Mouse (Mus musculus) hindbrain, embryonic 12.5 days (tissue): ENCODE measurements at regions not wholly inside any gene's neighbourhood (a gene's known extent, or its start where the extent isn't known, plus 50 kb on each side); places are given as distances from the start of the nearest gene placed in this dataset.

ENCODE experiments used
- ATAC-seq: fragments of 200-750 bp; cut with Nextera tagmentation; 2 replicates; pipeline ENCODE4 v1.8.0; 2017; ENCODE audit warnings: moderate TSS enrichment; ENCODE audit not compliant: low FRiP score
- H3K27ac ChIP-seq: fragments of 300-500 bp; sonication (generic); 2 replicates; pipeline ENCODE4 v1.5.1; 2016; ENCODE audit warnings: mild to moderate bottlenecking
- H3K27me3 ChIP-seq: fragments of 300-500 bp; sonication (generic); 2 replicates; pipeline ENCODE4 v1.6.1; 2016; ENCODE audit warnings: mild to moderate bottlenecking
- H3K36me3 ChIP-seq: fragments of 300-500 bp; sonication (generic); 2 replicates; pipeline ENCODE4 v1.6.1; 2016; ENCODE audit warnings: mild to moderate bottlenecking
- H3K4me1 ChIP-seq: fragments of 300-500 bp; sonication (generic); 2 replicates; pipeline ENCODE4 v1.6.1; 2016
- H3K4me2 ChIP-seq: fragments of 300-500 bp; sonication (generic); replicated peaks from 2 replicates; pipeline ENCODE4 v1.6.1; 2016; ENCODE audit warnings: mild to moderate bottlenecking
- H3K4me3 ChIP-seq: fragments of 300-500 bp; sonication (generic); 2 replicates; pipeline ENCODE4 v1.5.1; 2016; ENCODE audit warnings: mild to moderate bottlenecking
- H3K9ac ChIP-seq: fragments of 300-500 bp; sonication (generic); 2 replicates; pipeline ENCODE4 v1.6.1; 2016; ENCODE audit warnings: mild to moderate bottlenecking, moderate library complexity
- H3K9me3 ChIP-seq: fragments of 300-500 bp; sonication (generic); replicated peaks from 2 replicates; pipeline ENCODE4 v1.6.1; 2016; ENCODE audit warnings: mild to moderate bottlenecking
- WGBS: fragments of 180-500 bp; shearing (Covaris S2); methylation state at CpG from one replicate; pipeline ENCODE4 v1.1.7; 2016; 5-methylcytosine and 5-hydroxymethylcytosine counted together

- H3K4me1 ChIP-seq = no peaks in the 10 kb centered on the region
- ATAC-seq = no peak
- 90% methylated on average over 5 of the region's 5 CpGs for WGBS
- H3K9me3 ChIP-seq = no peaks in the 10 kb centered on the region
- H3K4me3 ChIP-seq = no peak overlapping the region
- no peak overlapping the region for H3K27ac ChIP-seq
- H3K9ac ChIP-seq = no peak overlapping the region
- H3K36me3 ChIP-seq = no peaks in the 10 kb centered on the region
- H3K27me3 ChIP-seq = no peaks in the 10 kb centered on the region
- H3K4me2 ChIP-seq = no peak overlapping the region
Measured at GRCm38 (mm10) chr15:50942429-50942828, 2942.3 kb upstream of the Gm7489 start.

- no peak for ATAC-seq
- Histone ChIP-seq H3K4me3 (no peak overlapping the region), H3K27ac (no peak overlapping the region), H3K9ac (no peak overlapping the region), H3K4me1 (no peaks in the 10 kb centered on the region), H3K4me2 (no peak overlapping the region), H3K27me3 (no peaks in the 10 kb centered on the region), H3K9me3 (no peaks in the 10 kb centered on the region), H3K36me3 (no peaks in the 10 kb centered on the region)
- WGBS = 96% methylated on average over 4 of the region's 4 CpGs
Measured at GRCm38 (mm10) chr15:50944976-50945375, 2939.7 kb upstream of the Gm7489 start.

GRCm38 (mm10) chr15:50959109-50959508 is 2925.6 kb upstream of the Gm7489 start:
- no peak overlapping the region for H3K9ac ChIP-seq
- 93% methylated on average over 3 of the region's 3 CpGs for WGBS
- H3K36me3 ChIP-seq = no peaks in the 10 kb centered on the region
- no peak for ATAC-seq
- H3K27me3 ChIP-seq = no peaks in the 10 kb centered on the region
- no peak overlapping the region for H3K4me3 ChIP-seq
- no peaks in the 10 kb centered on the region for H3K9me3 ChIP-seq
- H3K4me2 ChIP-seq = no peak overlapping the region
- H3K27ac ChIP-seq = no peak overlapping the region
- no peaks in the 10 kb centered on the region for H3K4me1 ChIP-seq

- WGBS = 79% methylated on average over 5 of the region's 5 CpGs
- Histone ChIP-seq H3K4me3 (no peak overlapping the region), H3K27me3 (no peaks in the 10 kb centered on the region), H3K27ac (no peak overlapping the region), H3K4me2 (no peak overlapping the region), H3K9ac (no peak overlapping the region), H3K9me3 (no peaks in the 10 kb centered on the region), H3K36me3 (no peaks in the 10 kb centered on the region), H3K4me1 (no peaks in the 10 kb centered on the region)
- ATAC-seq = no peak
Measured at GRCm38 (mm10) chr15:50963606-50964005, 2921.1 kb upstream of the Gm7489 start.

GRCm38 (mm10) chr15:50964236-50964635 is 2920.5 kb upstream of the Gm7489 start:
- no peak for ATAC-seq
- Histone ChIP-seq H3K9me3 (no peaks in the 10 kb centered on the region), H3K27me3 (no peaks in the 10 kb centered on the region), H3K27ac (no peak overlapping the region), H3K36me3 (no peaks in the 10 kb centered on the region), H3K4me3 (no peak overlapping the region), H3K9ac (no peak overlapping the region), H3K4me2 (no peak overlapping the region), H3K4me1 (no peaks in the 10 kb centered on the region)
- WGBS = 92% methylated on average over 2 of the region's 2 CpGs

GRCm38 (mm10) chr15:50967176-50967575 is 2917.5 kb upstream of the Gm7489 start:
- Histone ChIP-seq H3K4me2 (no peak overlapping the region), H3K27me3 (no peaks in the 10 kb centered on the region), H3K9ac (no peak overlapping the region), H3K36me3 (no peaks in the 10 kb centered on the region), H3K9me3 (no peaks in the 10 kb centered on the region), H3K27ac (no peak overlapping the region), H3K4me3 (no peak overlapping the region), H3K4me1 (no peaks in the 10 kb centered on the region)
- no peak for ATAC-seq
- 49% methylated on average over 2 of the region's 2 CpGs for WGBS

GRCm38 (mm10) chr15:50970637-50971036 is 2914.1 kb upstream of the Gm7489 start:
- Histone ChIP-seq H3K9ac (no peak overlapping the region), H3K36me3 (no peaks in the 10 kb centered on the region), H3K27me3 (no peaks in the 10 kb centered on the region), H3K4me1 (no peaks in the 10 kb centered on the region), H3K4me3 (no peak overlapping the region), H3K27ac (no peak overlapping the region), H3K4me2 (no peak overlapping the region), H3K9me3 (no peaks in the 10 kb centered on the region)
- WGBS = 79% methylated on average over 4 of the region's 4 CpGs
- ATAC-seq = no peak

- no peak for ATAC-seq
- no peaks in the 10 kb centered on the region for H3K36me3 ChIP-seq
Measured at GRCm38 (mm10) chr15:50972593-50972992, 2912.1 kb upstream of the Gm7489 start.

GRCm38 (mm10) chr15:50974002-50974754 is 2910.5 kb upstream of the Gm7489 start:
- no peak overlapping the region for H3K9ac ChIP-seq
- no peak overlapping the region for H3K4me2 ChIP-seq
- WGBS = 86% methylated on average over 9 of the region's 9 CpGs
- no peak overlapping the region for H3K27ac ChIP-seq
- no peak for ATAC-seq
- no peaks in the 10 kb centered on the region for H3K36me3 ChIP-seq
- no peaks in the 10 kb centered on the region for H3K4me1 ChIP-seq
- H3K4me3 ChIP-seq = no peak overlapping the region
- no peaks in the 10 kb centered on the region for H3K27me3 ChIP-seq
- H3K9me3 ChIP-seq = no peaks in the 10 kb centered on the region

More at GRCm38 (mm10) chr15:50972593-50972992, 2912.1 kb upstream of the Gm7489 start:
- Histone ChIP-seq H3K4me2 (no peak overlapping the region), H3K4me3 (no peak overlapping the region), H3K27me3 (no peaks in the 10 kb centered on the region), H3K27ac (no peak overlapping the region), H3K4me1 (no peaks in the 10 kb centered on the region), H3K9ac (no peak overlapping the region), H3K9me3 (no peaks in the 10 kb centered on the region)
- WGBS = 94% methylated on average over 13 of the region's 13 CpGs

- Histone ChIP-seq H3K4me2 (no peak overlapping the region), H3K27me3 (no peaks in the 10 kb centered on the region), H3K4me1 (no peaks in the 10 kb centered on the region), H3K4me3 (no peak overlapping the region), H3K27ac (no peak overlapping the region), H3K9ac (no peak overlapping the region), H3K9me3 (no peaks in the 10 kb centered on the region), H3K36me3 (no peaks in the 10 kb centered on the region)
- ATAC-seq = no peak
- 94% methylated on average over 4 of the region's 4 CpGs for WGBS
Measured at GRCm38 (mm10) chr15:50989457-50989856, 2895.2 kb upstream of the Gm7489 start.

GRCm38 (mm10) chr15:50991667-50992066 is 2893.0 kb upstream of the Gm7489 start:
- H3K4me3 ChIP-seq = no peak overlapping the region
- H3K27me3 ChIP-seq = no peaks in the 10 kb centered on the region
- WGBS = 81% methylated on average over 4 of the region's 4 CpGs
- H3K27ac ChIP-seq = no peak overlapping the region
- no peaks in the 10 kb centered on the region for H3K36me3 ChIP-seq
- H3K9ac ChIP-seq = no peak overlapping the region
- H3K4me2 ChIP-seq = no peak overlapping the region
- H3K4me1 ChIP-seq = no peaks in the 10 kb centered on the region
- no peak for ATAC-seq
- no peaks in the 10 kb centered on the region for H3K9me3 ChIP-seq

GRCm38 (mm10) chr15:50992246-50992645 is 2892.5 kb upstream of the Gm7489 start:
- Histone ChIP-seq H3K27me3 (no peaks in the 10 kb centered on the region), H3K4me1 (no peaks in the 10 kb centered on the region), H3K9me3 (no peaks in the 10 kb centered on the region), H3K9ac (no peak overlapping the region), H3K4me3 (no peak overlapping the region), H3K4me2 (no peak overlapping the region), H3K36me3 (no peaks in the 10 kb centered on the region), H3K27ac (no peak overlapping the region)
- no peak for ATAC-seq
- 79% methylated on average over 2 of the region's 2 CpGs for WGBS

GRCm38 (mm10) chr15:50993121-50993520 is 2891.6 kb upstream of the Gm7489 start:
- WGBS = 70% methylated on average over 5 of the region's 5 CpGs
- Histone ChIP-seq H3K4me1 (no peaks in the 10 kb centered on the region), H3K4me3 (no peak overlapping the region), H3K9me3 (no peaks in the 10 kb centered on the region), H3K36me3 (no peaks in the 10 kb centered on the region), H3K27me3 (no peaks in the 10 kb centered on the region), H3K9ac (no peak overlapping the region), H3K27ac (no peak overlapping the region), H3K4me2 (no peak overlapping the region)
- ATAC-seq = no peak
